Mouse (Mus musculus) MEL (cell line): ENCODE measurements around the gene Elp1. TPM values are rescaled to one million over a fixed set of nuclear protein-coding genes. Genes with fewer than 3 reads are reported as not detected.

Source experiments
- DNase-seq: peaks from one replicate; pipeline ENCODE4 v3.0.0; 2011; ENCODE audit warnings: low read depth, low spot score
- H3K27ac ChIP-seq: 2 replicates; pipeline ENCODE4 v1.5.1; 2012; ENCODE audit warnings: low read depth, mild to moderate bottlenecking, control low read depth, low read length, moderate library complexity; ENCODE audit not compliant: control insufficient read depth
- H3K27me3 ChIP-seq, 2 experiments: fragments of 150-350 bp in 1 of 2; sonication (generic) in 1 of 2; 2 replicates each; pipeline ENCODE4 v1.6.1; 2012; ENCODE audit warnings: low read length in 2 of 2, mild to moderate bottlenecking in 2 of 2, improper control_type of control experiment in 1 of 2, moderate library complexity in 1 of 2; ENCODE audit not compliant: insufficient read depth in 2 of 2, control insufficient read depth in 1 of 2
- H3K36me3 ChIP-seq, 2 experiments: 2 replicates each; pipeline ENCODE4 v1.6.1; 2012 to 2014; ENCODE audit warnings: low read length in 2 of 2, improper control_type of control experiment in 1 of 2, inconsistent platforms in 1 of 2, mild to moderate bottlenecking in 1 of 2; ENCODE audit not compliant: insufficient read depth in 2 of 2, control insufficient read depth in 1 of 2
- H3K4me1 ChIP-seq, 2 experiments: fragments of 150-350 bp in 1 of 2; sonication (generic) in 1 of 2; 2 replicates each; pipeline ENCODE4 v1.6.1; 2012; ENCODE audit warnings: low read length in 2 of 2, improper control_type of control experiment in 1 of 2, mild to moderate bottlenecking in 1 of 2; ENCODE audit not compliant: insufficient read depth in 2 of 2, control insufficient read depth in 1 of 2
- H3K4me3 ChIP-seq, 2 experiments: fragments of 150-350 bp in 1 of 2; sonication (generic) in 1 of 2; 2 replicates each; pipeline ENCODE4 v1.5.1; 2012; ENCODE audit warnings: low read depth in 2 of 2, low read length in 2 of 2, mild to moderate bottlenecking in 2 of 2, moderate library complexity in 2 of 2, control low read depth in 1 of 2, improper control_type of control experiment in 1 of 2; ENCODE audit not compliant: control insufficient read depth in 1 of 2, insufficient read depth in 1 of 2
- H3K79me2 ChIP-seq: 2 replicates; pipeline ENCODE4 v1.6.1; 2012; ENCODE audit warnings: mild to moderate bottlenecking, low read length, moderate library complexity; ENCODE audit not compliant: control insufficient read depth, poor library complexity, insufficient read depth
- H3K9ac ChIP-seq: 2 replicates; pipeline ENCODE4 v1.6.1; 2012; ENCODE audit warnings: low read depth, mild to moderate bottlenecking, control low read depth, low read length, moderate library complexity; ENCODE audit not compliant: control insufficient read depth, poor library complexity, severe bottlenecking
- H3K9me3 ChIP-seq: fragments of 150-350 bp; sonication (generic); replicated peaks from 2 replicates; pipeline ENCODE4 v1.6.1; 2012; ENCODE audit warnings: mild to moderate bottlenecking, low read length, improper control_type of control experiment, moderate library complexity; ENCODE audit not compliant: insufficient read depth
- BHLHE40 ChIP-seq: IDR thresholded peaks from 2 replicates; pipeline ENCODE4 v1.6.1; 2012; ENCODE audit warnings: low read depth, mild to moderate bottlenecking, inconsistent platforms, low read length, improper control_type of control experiment, borderline replicate concordance
- CHD1 ChIP-seq: IDR thresholded peaks from 2 replicates; pipeline ENCODE4 v1.6.1; 2012; ENCODE audit warnings: low read depth, mild to moderate bottlenecking, inconsistent platforms, low read length, improper control_type of control experiment
- CTCF ChIP-seq, 3 experiments: IDR thresholded peaks in 2 of 3; conservative IDR thresholded peaks in 1 of 3; 2 replicates each; pipeline ENCODE4 v1.5.1; 2011 to 2012; ENCODE audit warnings: low read length in 3 of 3, low read depth in 2 of 3, mild to moderate bottlenecking in 2 of 3, improper control_type of control experiment in 1 of 3, inconsistent platforms in 1 of 3, mixed read lengths in 1 of 3, moderate library complexity in 1 of 3; ENCODE audit not compliant: control insufficient read depth in 1 of 3, insufficient read depth in 1 of 3, poor library complexity in 1 of 3, severe bottlenecking in 1 of 3
- ELF1 ChIP-seq: IDR thresholded peaks from 2 replicates; pipeline ENCODE4 v1.6.1; 2014; ENCODE audit warnings: low read depth, mild to moderate bottlenecking, inconsistent platforms, low read length, improper control_type of control experiment, moderate library complexity
- EP300 ChIP-seq, 2 experiments: IDR thresholded peaks; 2 replicates each; pipeline ENCODE4 v1.6.1; 2011; ENCODE audit warnings: improper control_type of control experiment in 2 of 2, low read length in 2 of 2, low read depth in 1 of 2, mild to moderate bottlenecking in 1 of 2
- ETS1 ChIP-seq: IDR thresholded peaks from 2 replicates; pipeline ENCODE4 v1.6.1; 2012; ENCODE audit warnings: low read depth, mild to moderate bottlenecking, inconsistent platforms, low read length, improper control_type of control experiment, moderate library complexity
- KAT2A ChIP-seq: conservative IDR thresholded peaks from 2 replicates; pipeline ENCODE4 v1.6.1; 2012; ENCODE audit warnings: low read depth, low read length, improper control_type of control experiment, inconsistent platforms
- MAX ChIP-seq: IDR thresholded peaks from 2 replicates; pipeline ENCODE4 v1.6.1; 2011; ENCODE audit warnings: low read length, improper control_type of control experiment
- MAZ ChIP-seq: IDR thresholded peaks from 2 replicates; pipeline ENCODE4 v1.6.1; 2012; ENCODE audit warnings: low read depth, mild to moderate bottlenecking, inconsistent platforms, low read length, improper control_type of control experiment
- MEF2A ChIP-seq: IDR thresholded peaks from 2 replicates; pipeline ENCODE4 v1.6.1; 2014; ENCODE audit warnings: low read depth, mild to moderate bottlenecking, inconsistent platforms, low read length, improper control_type of control experiment; ENCODE audit not compliant: poor library complexity, insufficient replicate concordance, severe bottlenecking; ENCODE audit errors: extremely low read depth
- MXI1 ChIP-seq: IDR thresholded peaks from 2 replicates; pipeline ENCODE4 v1.6.1; 2011; ENCODE audit warnings: mild to moderate bottlenecking, low read depth, low read length, improper control_type of control experiment
- NELFE ChIP-seq: IDR thresholded peaks from 2 replicates; pipeline ENCODE4 v1.6.1; 2011; ENCODE audit warnings: low read depth, low read length, improper control_type of control experiment
- POLR2AphosphoS2 ChIP-seq: IDR thresholded peaks from 2 replicates; pipeline ENCODE4 v1.6.1; 2011; ENCODE audit warnings: low read length, improper control_type of control experiment
- TAL1 ChIP-seq: IDR thresholded peaks from 2 replicates; pipeline ENCODE4 v1.6.1; 2012; ENCODE audit warnings: mild to moderate bottlenecking, inconsistent platforms, low read length, moderate library complexity, mixed read lengths
- TBP ChIP-seq: IDR thresholded peaks from 2 replicates; pipeline ENCODE4 v1.8.0; 2011; ENCODE audit warnings: low read depth, low read length, improper control_type of control experiment
- TCF12 ChIP-seq: IDR thresholded peaks from 2 replicates; pipeline ENCODE4 v1.6.1; 2014; ENCODE audit warnings: low read depth, mild to moderate bottlenecking, inconsistent platforms, low read length, improper control_type of control experiment, moderate library complexity
- ZC3H11A ChIP-seq: IDR thresholded peaks from 2 replicates; pipeline ENCODE4 v1.6.1; 2012; ENCODE audit warnings: low read depth, mild to moderate bottlenecking, inconsistent platforms, low read length, improper control_type of control experiment
- ZKSCAN1 ChIP-seq: IDR thresholded peaks from 2 replicates; pipeline ENCODE4 v1.6.1; 2012; ENCODE audit warnings: low read depth, mild to moderate bottlenecking, inconsistent platforms, low read length, improper control_type of control experiment, moderate library complexity
- ZMIZ1 ChIP-seq: IDR thresholded peaks from 2 replicates; pipeline ENCODE4 v1.6.1; 2012; ENCODE audit warnings: low read depth, mild to moderate bottlenecking, inconsistent platforms, low read length, improper control_type of control experiment, moderate library complexity
- ZNF384 ChIP-seq: IDR thresholded peaks from 2 replicates; pipeline ENCODE4 v1.6.1; 2012; ENCODE audit warnings: low read depth, mild to moderate bottlenecking, inconsistent platforms, low read length, improper control_type of control experiment
- polyA plus RNA-seq, 2 experiments: library from polyadenylated mRNA; stranded (reverse) in 1 of 2; unstranded in 1 of 2; fragments of >175 nt in 1 of 2; fragments of >200 nt in 1 of 2; gene quantifications; 2 replicates each; pipeline versions ENCODE4 v1.2.1 to v1.2.4; 2012; ENCODE audit warnings: low replicate concordance in 2 of 2, low read depth in 1 of 2; ENCODE audit not compliant: insufficient read length in 2 of 2, insufficient read depth in 1 of 2, missing spikeins in 1 of 2
- total RNA-seq: library from RNA; depleted of rRNA; stranded (reverse); fragments of 300-350 nt; gene quantifications from 2 replicates; pipeline ENCODE4 v1.2.3, GENCODE M21; 2012

Gene Elp1
- total and polyA plus RNA-seq, 3 experiments = 38.0 to 144 (median 41.3) TPM

GRCm38 (mm10) chr4:56828932-56829331, 26.8 kb upstream of the Elp1 start:
- Histone ChIP-seq H3K27ac (no peak overlapping the region), H3K4me1 (no peaks in the 10 kb centered on the region), H3K9ac (no peak overlapping the region), H3K36me3 (no peaks in the 10 kb centered on the region), H3K27me3 (no peaks in the 10 kb centered on the region), H3K9me3 (no peaks in the 10 kb centered on the region), H3K4me3 (no peak overlapping the region), H3K79me2 (no peaks in the 10 kb centered on the region)
- TF ChIP-seq ZMIZ1 (no peak), KAT2A (no peak), BHLHE40 (no peak), TBP (no peak), POLR2AphosphoS2 (no peak), EP300 (IDR thresholded peaks at IDR 0.05; ENCODE audit: low read depth in 1 of 2, low read length in 2 of 2) (no peak), MAX (no peak), ZC3H11A (no peak), NELFE (no peak), ZNF384 (no peak), CHD1 (no peak), TAL1 (no peak), MAZ (no peak), ZKSCAN1 (no peak), MXI1 (no peak), MEF2A (no peak), ETS1 (no peak), ELF1 (no peak)
- no peak for DNase-seq

DNA sequence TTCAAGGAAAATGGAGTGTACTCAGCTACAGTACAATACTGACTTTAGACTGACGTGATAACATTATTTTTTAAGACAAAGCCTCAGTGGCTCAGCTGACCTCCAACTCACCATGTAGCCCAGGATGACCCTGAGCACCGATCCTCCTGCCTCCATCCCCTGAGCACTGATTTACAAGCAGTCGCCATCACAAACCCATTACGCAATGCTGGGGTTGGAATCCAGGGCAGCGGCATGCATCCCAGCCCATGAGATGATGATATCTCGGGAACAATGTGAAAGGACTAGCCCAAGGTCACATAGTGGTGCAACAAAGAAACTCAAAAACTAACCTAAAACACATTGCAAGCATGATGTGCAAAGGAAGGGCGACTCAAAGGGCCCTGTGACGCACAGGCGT, 22.1 kb upstream of the Elp1 start:
- Histone ChIP-seq H3K4me1 (no peaks in the 10 kb centered on the region), H3K9me3 (no peaks in the 10 kb centered on the region), H3K79me2 (no peaks in the 10 kb centered on the region), H3K4me3 (no peak overlapping the region), H3K36me3 (no peaks in the 10 kb centered on the region), H3K9ac (no peak overlapping the region), H3K27ac (no peak overlapping the region), H3K27me3 (no peaks in the 10 kb centered on the region)
- no peak for DNase-seq
- TF ChIP-seq NELFE (no peak), ZNF384 (no peak), CTCF (IDR thresholded peaks at IDR 0.05 in 2 of 3, conservative IDR thresholded peaks at IDR 0.05 in 1 of 3; ENCODE audit: control insufficient read depth in 1 of 3, insufficient read depth in 1 of 3, low read depth in 2 of 3, low read length in 3 of 3, poor library complexity in 1 of 3, severe bottlenecking in 1 of 3) (no peak), TCF12 (no peak)
- TF ChIP-seq, all 39 proteins: peak for 0
